Mouse (Mus musculus) limb, embryonic 12.5 days (tissue): ENCODE results near the gene Nkiras2. TPM values are rescaled to one million over a fixed set of nuclear protein-coding genes. Genes with fewer than 3 reads are reported as not detected.

Source experiments
- ATAC-seq: fragments of 200-750 bp; cut with Nextera tagmentation; 2 replicates; pipeline ENCODE4 v1.8.0; 2017; ENCODE audit warnings: low read depth, moderate TSS enrichment; ENCODE audit not compliant: insufficient number of reproducible peaks, insufficient read depth, low FRiP score, low TSS enrichment
- H3K27ac ChIP-seq: fragments of 300-500 bp; sonication (generic); 2 replicates; pipeline ENCODE4 v1.5.1; 2016; ENCODE audit warnings: mild to moderate bottlenecking, moderate library complexity
- H3K27me3 ChIP-seq: fragments of 300-500 bp; sonication (generic); 2 replicates; pipeline ENCODE4 v1.6.1; 2016; ENCODE audit warnings: mild to moderate bottlenecking, moderate library complexity
- H3K36me3 ChIP-seq: fragments of 300-500 bp; sonication (generic); 2 replicates; pipeline ENCODE4 v1.6.1; 2016; ENCODE audit warnings: mild to moderate bottlenecking, moderate library complexity
- H3K4me1 ChIP-seq: fragments of 300-500 bp; sonication (generic); replicated peaks from 2 replicates; pipeline ENCODE4 v1.6.1; 2016
- H3K4me2 ChIP-seq: fragments of 300-500 bp; sonication (generic); 2 replicates; pipeline ENCODE4 v1.6.1; 2016; ENCODE audit warnings: mild to moderate bottlenecking, moderate library complexity
- H3K4me3 ChIP-seq: fragments of 300-500 bp; sonication (generic); replicated peaks from 2 replicates; pipeline ENCODE4 v1.5.1; 2016; ENCODE audit warnings: mild to moderate bottlenecking
- H3K9ac ChIP-seq: fragments of 300-500 bp; sonication (generic); replicated peaks from 2 replicates; pipeline ENCODE4 v1.6.1; 2016; ENCODE audit warnings: mild to moderate bottlenecking, moderate library complexity
- H3K9me3 ChIP-seq: fragments of 300-500 bp; sonication (generic); 2 replicates; pipeline ENCODE4 v1.6.1; 2016; ENCODE audit warnings: mild to moderate bottlenecking, moderate library complexity
- WGBS: fragments of 180-500 bp; shearing (Covaris S2); methylation state at CpG from one replicate; pipeline ENCODE4 v1.1.7; 2016; 5-methylcytosine and 5-hydroxymethylcytosine counted together
- polyA plus RNA-seq: library from polyadenylated mRNA; unstranded; fragments of >200 nt; fragmentation: Nextera tagmentation; extraction: Ambion mirVana; gene quantifications from 2 replicates; pipeline ENCODE4 v1.2.1, GENCODE M21; 2016

The Nkiras2 gene
- polyA plus RNA-seq, 1 experiment from 2014 or later = 80.4 TPM

DNA sequence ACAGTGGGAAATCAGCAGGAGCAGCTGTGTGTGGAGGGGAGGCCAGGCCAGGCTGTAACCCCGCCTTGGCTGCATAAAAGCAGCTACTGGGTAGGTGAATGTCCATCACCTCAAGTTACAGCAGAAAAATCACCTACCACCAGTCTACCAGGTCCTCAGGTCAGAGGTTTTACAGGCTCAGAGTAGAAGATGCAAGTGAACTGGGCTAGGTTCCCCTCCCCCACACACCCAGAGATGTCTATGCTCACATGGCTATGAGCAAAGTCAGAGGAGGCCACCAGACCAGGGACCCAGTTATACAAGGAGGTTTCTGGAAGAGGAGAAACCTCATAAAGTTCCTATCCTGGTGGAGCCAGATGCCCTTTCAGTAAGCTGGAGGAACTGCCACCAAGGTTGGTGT lies 52.0 kb downstream of the Nkiras2 start:
- ATAC-seq = no peak
- no peak overlapping the region for H3K4me2 ChIP-seq
- no peak overlapping the region for H3K27ac ChIP-seq
- 78% methylated on average over 1 of the region's 1 CpGs for WGBS
- H3K36me3 ChIP-seq = no peaks in the 10 kb centered on the region
- H3K4me3 ChIP-seq = no peak overlapping the region
- H3K27me3 ChIP-seq = peaks cover 28% of the 10 kb centered on the region
- H3K9me3 ChIP-seq = 0 out of 2 replicates have a peak, but pooled peaks cover 3% of the 10 kb centered on the region
- H3K9ac ChIP-seq = no peak overlapping the region
- peaks cover 20% of the 10 kb centered on the region for H3K4me1 ChIP-seq

DNA sequence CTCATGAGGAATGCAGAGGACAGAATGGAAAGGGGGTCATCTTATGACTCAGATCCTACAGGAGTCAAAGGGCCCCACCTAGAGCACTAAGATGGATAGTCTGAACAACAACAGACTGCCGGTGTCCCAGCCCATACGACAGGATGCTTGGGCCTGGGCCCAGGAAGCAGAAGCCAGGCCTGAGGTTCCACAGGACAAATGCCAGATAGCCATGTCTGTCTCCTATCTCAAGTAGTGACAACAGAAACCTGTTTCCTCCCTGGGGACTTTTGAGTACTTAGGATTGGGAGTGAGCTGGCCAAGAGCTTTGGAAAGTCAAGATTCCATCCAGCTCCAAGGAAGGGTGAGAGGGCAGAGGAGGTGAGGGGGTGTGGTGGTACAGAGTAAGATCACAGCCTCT lies 52.9 kb downstream of the Nkiras2 start:
- 75% methylated on average over 2 of the region's 2 CpGs for WGBS
- peaks cover 20% of the 10 kb centered on the region for H3K4me1 ChIP-seq
- no peak overlapping the region for H3K4me2 ChIP-seq
- no peak overlapping the region for H3K4me3 ChIP-seq
- no peaks in the 10 kb centered on the region for H3K36me3 ChIP-seq
- H3K9ac ChIP-seq = no peak overlapping the region
- H3K9me3 ChIP-seq = 0 out of 2 replicates have a peak, but pooled peaks cover 3% of the 10 kb centered on the region
- ATAC-seq = no peak
- H3K27ac ChIP-seq = no peak overlapping the region
- H3K27me3 ChIP-seq = peaks cover 28% of the 10 kb centered on the region

DNA sequence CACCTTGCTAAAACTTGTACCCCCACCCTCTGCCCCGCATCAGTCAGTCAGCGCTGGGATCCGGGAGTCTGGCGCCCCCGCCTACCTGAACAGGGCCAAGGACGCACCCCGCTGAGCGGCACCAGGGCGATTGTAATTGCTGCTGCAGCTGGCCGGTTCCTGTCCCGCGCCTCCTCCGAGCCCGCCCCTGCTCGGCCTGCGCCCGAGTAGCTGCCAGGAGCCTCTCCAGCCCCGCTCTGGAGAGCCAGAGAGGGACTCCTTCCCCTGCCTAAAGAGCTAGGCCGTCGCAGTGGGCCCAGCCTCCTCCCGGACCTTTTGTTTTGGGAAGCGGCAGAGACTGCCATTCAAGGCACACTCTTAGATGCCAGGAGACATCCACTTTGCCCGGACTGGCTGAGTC lies 54.1 kb downstream of the Nkiras2 start:
- H3K4me1 ChIP-seq = peaks cover 20% of the 10 kb centered on the region
- H3K27me3 ChIP-seq = peaks cover 28% of the 10 kb centered on the region
- H3K9me3 ChIP-seq = 0 out of 2 replicates have a peak, but pooled peaks cover 3% of the 10 kb centered on the region
- H3K9ac ChIP-seq = peak overlapping the region; percentile 57
- peak overlapping the region; percentile 53 for H3K4me2 ChIP-seq
- ATAC-seq = peak; percentile 56; the same call in 1 of the 2 replicates
- no peaks in the 10 kb centered on the region for H3K36me3 ChIP-seq
- H3K4me3 ChIP-seq = peak overlapping the region; percentile 20
- H3K27ac ChIP-seq = no peak overlapping the region
- 4% methylated on average over 23 of the region's 23 CpGs for WGBS

Other genes with a start within 250 kb of the Nkiras2 start
- gene Jup, start 221.5 kb upstream of the Nkiras2 start, polyA plus RNA-seq = 44.1 and 49.3 TPM in 2 replicates
- gene P3h4, start 204.4 kb upstream of the Nkiras2 start, polyA plus RNA-seq = 54.3 and 58.3 TPM in 2 replicates
- 101 and 118 TPM in 2 replicates for gene Fkbp10, start 203.5 kb upstream of the Nkiras2 start, polyA plus RNA-seq
- 173 and 183 TPM in 2 replicates for gene Nt5c3b, start 177.4 kb upstream of the Nkiras2 start, polyA plus RNA-seq
- gene Klhl10, start 177.3 kb upstream of the Nkiras2 start, polyA plus RNA-seq = 1.0 and 1.1 TPM in 2 replicates
- 14.1 and 15.4 TPM in 2 replicates for gene Klhl11, start 146.5 kb upstream of the Nkiras2 start, polyA plus RNA-seq
- 186 and 196 TPM in 2 replicates for gene Acly, start 91.2 kb upstream of the Nkiras2 start, polyA plus RNA-seq
- gene Ttc25, start 73.6 kb upstream of the Nkiras2 start, polyA plus RNA-seq = 1.2 and 1.4 TPM in 2 replicates
- gene Cnp, start 44.3 kb upstream of the Nkiras2 start, polyA plus RNA-seq = 32.3 and 34.5 TPM in 2 replicates
- gene Dnajc7, start 924 bp downstream of the Nkiras2 start, polyA plus RNA-seq = 282 and 288 TPM in 2 replicates
- gene Zfp385c, start 73.2 kb downstream of the Nkiras2 start, polyA plus RNA-seq = 0.70 and 0.74 TPM in 2 replicates
- gene Dhx58, start 85.0 kb downstream of the Nkiras2 start, polyA plus RNA-seq = 3.3 and 3.8 TPM in 2 replicates
- 64.0 and 65.8 TPM in 2 replicates for gene Kat2a, start 93.2 kb downstream of the Nkiras2 start, polyA plus RNA-seq
- 0.47 TPM in 1 of 2 replicates, not detected in the other for gene Hspb9, start 94.6 kb downstream of the Nkiras2 start, polyA plus RNA-seq
- 14.3 and 24.3 TPM in 2 replicates for gene Rab5c, start 119.0 kb downstream of the Nkiras2 start, polyA plus RNA-seq
- gene Kcnh4, start 140.7 kb downstream of the Nkiras2 start, polyA plus RNA-seq = not detected in 2 replicates
- gene Hcrt, start 143.7 kb downstream of the Nkiras2 start, polyA plus RNA-seq = not detected in 2 replicates
- 5.4 and 6.8 TPM in 2 replicates for gene Ghdc, start 151.7 kb downstream of the Nkiras2 start, polyA plus RNA-seq
- gene Stat5b, start 231.5 kb downstream of the Nkiras2 start, polyA plus RNA-seq = 20.4 and 20.6 TPM in 2 replicates
- 4.0 and 5.5 TPM in 2 replicates for gene Stat5a, start 240.1 kb downstream of the Nkiras2 start, polyA plus RNA-seq